Mouse (Mus musculus): ENCODE results near the gene E130114P18Rik. TPM values are rescaled to one million over a fixed set of nuclear protein-coding genes. Genes with fewer than 3 reads are reported as not detected.

E130114P18Rik gene
- polyA plus RNA-seq, 1 experiment from 2014 or later = 62.9 TPM

DNA sequence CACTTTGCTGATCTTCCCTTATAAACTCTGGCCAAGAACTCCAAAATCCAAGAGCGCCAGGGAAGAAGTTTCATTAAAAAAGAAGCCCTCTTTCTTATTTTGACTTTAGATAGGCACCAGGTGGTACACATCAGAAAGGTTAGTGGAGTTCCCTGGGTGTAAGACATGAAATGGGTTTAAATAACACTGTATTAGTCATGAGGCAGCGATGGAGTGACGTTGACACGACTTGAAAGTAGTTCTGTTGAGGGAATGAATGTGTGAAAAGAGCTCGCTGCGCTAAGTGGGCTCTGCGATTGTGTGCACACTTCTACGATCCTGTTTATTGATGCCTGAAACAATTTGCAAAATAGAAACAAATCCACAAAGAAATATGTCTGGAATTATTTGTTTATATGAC is 171.4 kb downstream of the E130114P18Rik start:
- H3K36me3 ChIP-seq (ENCODE audit: control insufficient read depth, insufficient read depth, low read length) = no peaks in the 10 kb centered on the region
- H3K27me3 ChIP-seq (replicated peaks; ENCODE audit: control insufficient read depth, insufficient read depth, low read length) = no peaks in the 10 kb centered on the region
- no peak overlapping the region for H3K4me2 ChIP-seq (ENCODE audit: low read length)
- peak overlapping the region; percentile 44; the same call in 1 of the 2 replicates for H3K27ac ChIP-seq (ENCODE audit: low read depth, low read length)
- no peak overlapping the region for H3K4me3 ChIP-seq (ENCODE audit: low read depth, low read length)
- ATAC-seq (no peak; the same call in 1 of the 2 replicates), DNase-seq (ENCODE audit: low spot score) (peak; percentile 69)
- 55% methylated on average over 8 of the region's 8 CpGs for WGBS
- H3K9me3 ChIP-seq (replicated peaks; ENCODE audit: control insufficient read depth, low read length) = no peaks in the 10 kb centered on the region
- H3K4me1 ChIP-seq (ENCODE audit: control insufficient read depth, insufficient read depth, low read length) = peaks cover 42% of the 10 kb centered on the region
- no peak overlapping the region for H3K9ac ChIP-seq (ENCODE audit: low read length)

DNA sequence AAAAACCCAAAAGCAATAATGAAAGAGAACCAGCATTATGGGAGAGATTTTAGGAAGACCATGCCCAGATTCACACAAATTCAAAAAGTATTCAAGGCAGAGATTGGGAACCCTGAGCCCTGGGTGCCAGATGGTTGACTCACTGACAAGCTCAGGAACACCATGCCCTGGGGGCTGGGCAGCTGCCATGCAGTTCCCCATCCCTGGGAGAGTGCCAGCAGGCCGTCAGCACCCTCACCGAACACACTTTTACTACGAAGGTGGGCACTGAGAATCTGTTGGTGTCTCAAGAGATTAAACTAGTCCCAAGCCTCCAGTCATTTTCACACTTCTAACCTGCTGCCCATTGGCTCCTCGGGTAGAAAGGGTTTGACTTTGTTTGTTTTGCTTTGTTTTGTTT is 175.3 kb downstream of the E130114P18Rik start:
- DNase-seq (ENCODE audit: low spot score) = peak; percentile 81
- H3K27me3 ChIP-seq (replicated peaks; ENCODE audit: control insufficient read depth, insufficient read depth, low read length) = no peaks in the 10 kb centered on the region
- 49% methylated on average over 4 of the region's 4 CpGs for WGBS
- no peak overlapping the region for H3K4me3 ChIP-seq (ENCODE audit: low read depth, low read length)
- H3K4me2 ChIP-seq (ENCODE audit: low read length) = no peak overlapping the region
- peak; percentile 70 for ATAC-seq
- H3K27ac ChIP-seq (ENCODE audit: low read depth, low read length) = 0 out of 2 replicates have a peak overlapping the region, but pooled peaks have one; percentile 15
- H3K9me3 ChIP-seq (replicated peaks; ENCODE audit: control insufficient read depth, low read length) = no peaks in the 10 kb centered on the region
- H3K9ac ChIP-seq (ENCODE audit: low read length) = no peak overlapping the region
- H3K4me1 ChIP-seq (ENCODE audit: control insufficient read depth, insufficient read depth, low read length) = peaks cover 18% of the 10 kb centered on the region
- H3K36me3 ChIP-seq (ENCODE audit: control insufficient read depth, insufficient read depth, low read length) = no peaks in the 10 kb centered on the region

DNA sequence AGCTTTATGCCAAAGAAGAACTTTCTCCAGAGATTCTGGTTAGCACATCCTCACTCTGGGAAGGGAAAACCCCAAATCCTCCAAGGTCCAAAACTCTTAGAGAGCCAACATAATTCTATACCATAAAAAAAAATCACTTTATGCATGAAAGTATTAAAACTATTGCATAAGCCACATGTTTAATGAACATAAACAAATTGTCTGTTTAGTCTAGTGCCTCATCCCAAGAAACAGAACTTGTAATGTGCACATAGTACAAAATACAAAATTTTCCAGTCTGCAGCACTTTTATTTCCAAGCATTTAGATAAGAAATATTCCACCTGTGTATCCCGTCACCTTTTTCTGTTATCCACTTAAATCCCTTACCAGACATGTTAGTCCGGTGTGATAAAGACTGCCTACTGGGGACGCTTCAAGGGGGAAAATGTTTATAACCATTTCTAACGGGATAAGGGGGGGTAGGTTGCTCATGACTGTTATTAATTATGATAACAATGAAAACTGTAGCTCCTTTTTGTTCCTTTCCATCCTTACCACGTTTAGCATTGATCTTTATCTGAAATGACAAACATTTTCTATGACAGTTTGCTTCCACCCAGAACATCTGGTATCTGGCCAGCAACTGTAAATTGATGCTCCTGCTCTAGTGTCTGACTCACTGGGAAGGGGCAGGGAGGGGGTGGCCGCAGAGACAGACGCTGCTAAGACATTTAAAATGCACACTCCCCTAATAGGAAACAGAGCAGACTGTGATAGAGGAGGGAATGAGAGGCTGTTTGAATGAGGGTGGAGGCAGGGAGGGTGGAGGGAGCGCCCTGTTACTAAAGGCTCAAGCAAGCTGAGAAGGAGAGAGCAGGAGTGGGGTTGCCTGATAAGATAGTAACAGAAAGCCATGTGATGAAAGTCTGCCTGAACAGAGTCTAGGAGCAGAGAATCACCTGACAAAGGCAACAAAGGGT is 176.7 kb downstream of the E130114P18Rik start:
- peaks cover 15% of the 10 kb centered on the region for H3K4me1 ChIP-seq (ENCODE audit: control insufficient read depth, insufficient read depth, low read length)
- peak overlapping the region; percentile 26; the same call in 1 of the 2 replicates for H3K9ac ChIP-seq (ENCODE audit: low read length)
- WGBS = 45% methylated on average over 8 of the region's 8 CpGs
- peak; percentile 71 for ATAC-seq
- H3K27ac ChIP-seq (ENCODE audit: low read depth, low read length) = peak overlapping the region; percentile 72
- no peaks in the 10 kb centered on the region for H3K9me3 ChIP-seq (replicated peaks; ENCODE audit: control insufficient read depth, low read length)
- H3K27me3 ChIP-seq (replicated peaks; ENCODE audit: control insufficient read depth, insufficient read depth, low read length) = no peaks in the 10 kb centered on the region
- DNase-seq (ENCODE audit: low spot score) = peak; percentile 39
- no peak overlapping the region for H3K4me3 ChIP-seq (ENCODE audit: low read depth, low read length)
- no peaks in the 10 kb centered on the region for H3K36me3 ChIP-seq (ENCODE audit: control insufficient read depth, insufficient read depth, low read length)
- H3K4me2 ChIP-seq (ENCODE audit: low read length) = no peak overlapping the region

DNA sequence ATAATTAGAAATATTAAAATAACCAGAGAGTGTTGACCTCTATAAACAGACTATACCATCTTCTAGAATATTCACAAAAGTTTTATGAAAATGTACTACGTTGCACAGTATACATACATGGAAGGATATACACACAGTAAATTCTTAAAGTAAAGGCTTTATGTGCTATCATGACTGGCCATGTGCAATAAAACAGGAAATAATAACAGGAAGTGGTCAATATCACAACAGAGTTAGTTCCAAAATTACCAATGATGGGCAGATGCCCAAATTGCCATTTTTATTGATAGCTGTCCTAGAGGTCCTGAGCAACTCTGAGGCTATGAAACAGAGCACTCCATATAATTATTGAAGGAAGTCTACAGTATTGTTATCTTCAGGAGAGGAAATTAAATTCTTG is 180.4 kb downstream of the E130114P18Rik start:
- H3K4me2 ChIP-seq (ENCODE audit: low read length) = no peak overlapping the region
- no peak overlapping the region for H3K4me3 ChIP-seq (ENCODE audit: low read depth, low read length)
- DNase-seq (ENCODE audit: low spot score) (no peak), ATAC-seq (no peak)
- no peaks in the 10 kb centered on the region for H3K27me3 ChIP-seq (replicated peaks; ENCODE audit: control insufficient read depth, insufficient read depth, low read length)
- H3K9me3 ChIP-seq (replicated peaks; ENCODE audit: control insufficient read depth, low read length) = no peaks in the 10 kb centered on the region
- no peaks in the 10 kb centered on the region for H3K36me3 ChIP-seq (ENCODE audit: control insufficient read depth, insufficient read depth, low read length)
- H3K9ac ChIP-seq (ENCODE audit: low read length) = no peak overlapping the region
- H3K27ac ChIP-seq (ENCODE audit: low read depth, low read length) = no peak overlapping the region
- peaks cover 15% of the 10 kb centered on the region for H3K4me1 ChIP-seq (ENCODE audit: control insufficient read depth, insufficient read depth, low read length)
- 94% methylated on average over 1 of the region's 1 CpGs for WGBS

DNA sequence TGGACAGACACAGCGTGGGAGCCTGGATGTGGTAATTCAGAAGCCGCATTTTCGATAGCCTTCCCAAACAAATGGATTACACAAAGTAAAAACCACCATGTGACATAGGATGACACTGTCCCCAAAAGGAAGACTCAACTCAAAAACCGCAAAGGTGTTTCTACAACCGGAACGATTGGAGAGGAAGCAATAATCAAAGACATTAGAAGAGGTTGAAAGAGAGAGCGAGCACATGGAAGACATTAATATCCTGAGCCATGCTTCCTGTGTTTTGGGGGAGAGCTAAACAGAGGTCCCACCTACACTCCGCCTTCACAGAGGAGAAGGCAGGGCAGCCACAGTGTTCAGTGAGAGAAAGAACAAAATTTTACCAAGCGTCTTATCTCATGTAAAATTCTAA is 181.5 kb downstream of the E130114P18Rik start:
- Histone ChIP-seq H3K4me2 (ENCODE audit: low read length) (no peak overlapping the region), H3K9ac (ENCODE audit: low read length) (no peak overlapping the region), H3K4me1 (ENCODE audit: control insufficient read depth, insufficient read depth, low read length) (peaks cover 7% of the 10 kb centered on the region), H3K9me3 (replicated peaks; ENCODE audit: control insufficient read depth, low read length) (no peaks in the 10 kb centered on the region), H3K27ac (ENCODE audit: low read depth, low read length) (no peak overlapping the region), H3K27me3 (replicated peaks; ENCODE audit: control insufficient read depth, insufficient read depth, low read length) (no peaks in the 10 kb centered on the region), H3K36me3 (ENCODE audit: control insufficient read depth, insufficient read depth, low read length) (no peaks in the 10 kb centered on the region), H3K4me3 (ENCODE audit: low read depth, low read length) (no peak overlapping the region)
- ATAC-seq (no peak), DNase-seq (ENCODE audit: low spot score) (no peak)
- 93% methylated on average over 9 of the region's 9 CpGs for WGBS

DNA sequence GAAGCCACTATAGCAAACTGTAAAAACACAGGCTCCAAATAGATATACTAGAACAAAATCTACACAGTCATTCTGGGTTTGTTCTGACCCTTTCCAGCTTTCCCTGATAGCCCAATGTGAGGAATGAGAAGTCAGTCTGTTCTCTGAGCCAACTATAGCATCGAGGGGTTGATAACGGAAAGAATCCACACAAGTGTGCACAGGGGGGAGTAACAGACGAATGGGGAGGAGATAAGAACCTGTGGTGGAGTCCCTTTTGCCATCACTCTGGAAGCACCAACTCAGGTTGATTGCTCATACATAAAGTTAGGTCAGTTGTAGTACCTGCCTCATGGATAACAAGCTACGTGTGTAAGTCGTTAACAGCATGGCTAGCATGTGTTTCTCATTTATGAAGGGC is 184.0 kb downstream of the E130114P18Rik start:
- Histone ChIP-seq H3K4me2 (ENCODE audit: low read length) (no peak overlapping the region), H3K36me3 (ENCODE audit: control insufficient read depth, insufficient read depth, low read length) (no peaks in the 10 kb centered on the region), H3K4me1 (ENCODE audit: control insufficient read depth, insufficient read depth, low read length) (no peaks in the 10 kb centered on the region), H3K27ac (ENCODE audit: low read depth, low read length) (no peak overlapping the region), H3K4me3 (ENCODE audit: low read depth, low read length) (no peak overlapping the region), H3K9me3 (replicated peaks; ENCODE audit: control insufficient read depth, low read length) (no peaks in the 10 kb centered on the region), H3K9ac (ENCODE audit: low read length) (no peak overlapping the region), H3K27me3 (replicated peaks; ENCODE audit: control insufficient read depth, insufficient read depth, low read length) (no peaks in the 10 kb centered on the region)
- ATAC-seq = no peak
- 86% methylated on average over 5 of the region's 5 CpGs for WGBS
- no peak for DNase-seq (ENCODE audit: low spot score)

DNA sequence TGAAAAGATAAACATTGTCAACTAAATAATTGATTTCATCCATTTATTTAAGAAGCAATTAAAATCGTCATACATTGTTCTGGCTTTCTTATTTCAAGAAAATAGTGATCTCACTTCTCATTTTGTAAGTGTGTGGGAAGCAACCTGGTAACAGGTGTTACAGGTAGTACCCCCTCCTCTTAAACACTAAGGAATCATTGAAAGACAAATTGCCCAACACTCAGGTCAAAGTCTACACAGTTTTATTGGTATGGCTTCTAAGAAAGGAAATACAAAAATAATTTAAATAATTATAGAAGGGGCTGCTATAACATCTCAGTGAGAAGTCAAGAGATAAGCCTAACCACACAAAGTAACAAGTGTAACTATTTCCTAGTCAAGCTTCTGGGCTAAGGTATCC is 188.1 kb downstream of the E130114P18Rik start:
- Histone ChIP-seq H3K36me3 (ENCODE audit: control insufficient read depth, insufficient read depth, low read length) (no peaks in the 10 kb centered on the region), H3K4me2 (ENCODE audit: low read length) (no peak overlapping the region), H3K4me3 (ENCODE audit: low read depth, low read length) (no peak overlapping the region), H3K27ac (ENCODE audit: low read depth, low read length) (no peak overlapping the region), H3K4me1 (ENCODE audit: control insufficient read depth, insufficient read depth, low read length) (peaks cover 7% of the 10 kb centered on the region; the same call in 1 of the 2 replicates), H3K9me3 (replicated peaks; ENCODE audit: control insufficient read depth, low read length) (no peaks in the 10 kb centered on the region), H3K9ac (ENCODE audit: low read length) (no peak overlapping the region), H3K27me3 (replicated peaks; ENCODE audit: control insufficient read depth, insufficient read depth, low read length) (no peaks in the 10 kb centered on the region)
- ATAC-seq (no peak), DNase-seq (ENCODE audit: low spot score) (no peak)
- WGBS = 88% methylated on average over 1 of the region's 1 CpGs

DNA sequence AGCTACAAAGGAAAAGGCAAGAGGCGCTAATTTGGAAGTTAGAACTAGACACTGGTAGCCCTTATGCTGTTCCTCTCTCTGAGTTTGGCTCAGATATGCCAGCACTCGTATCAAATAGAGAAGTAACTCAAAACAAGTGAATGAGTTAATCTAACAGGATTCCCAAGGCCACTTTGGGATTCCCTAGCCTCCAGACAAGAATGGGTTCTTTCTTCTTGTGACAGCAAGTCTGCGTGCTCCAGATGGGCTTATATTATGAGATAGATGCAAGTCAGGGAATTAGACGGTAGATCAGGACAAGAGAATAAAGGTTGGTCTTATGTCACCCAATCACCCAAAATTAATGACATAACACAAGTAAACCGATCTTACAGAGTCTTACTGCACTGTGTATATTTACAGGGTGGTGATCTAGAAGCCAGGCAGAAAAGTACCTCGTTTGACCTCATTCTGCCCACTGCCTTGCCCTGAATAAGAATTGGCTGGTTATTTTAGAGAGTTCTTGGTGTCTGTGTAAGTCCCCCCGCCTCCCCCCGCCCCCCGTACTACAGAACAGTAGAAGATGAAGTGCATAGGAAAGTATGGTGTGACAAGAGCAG is 190.4 kb downstream of the E130114P18Rik start:
- WGBS = 51% methylated on average over 9 of the region's 9 CpGs
- Histone ChIP-seq H3K4me3 (ENCODE audit: low read depth, low read length) (no peak overlapping the region), H3K36me3 (ENCODE audit: control insufficient read depth, insufficient read depth, low read length) (no peaks in the 10 kb centered on the region), H3K27me3 (replicated peaks; ENCODE audit: control insufficient read depth, insufficient read depth, low read length) (no peaks in the 10 kb centered on the region), H3K9me3 (replicated peaks; ENCODE audit: control insufficient read depth, low read length) (no peaks in the 10 kb centered on the region), H3K4me1 (ENCODE audit: control insufficient read depth, insufficient read depth, low read length) (peaks cover 7% of the 10 kb centered on the region; the same call in 1 of the 2 replicates), H3K27ac (ENCODE audit: low read depth, low read length) (peak overlapping the region; percentile 40; the same call in 1 of the 2 replicates), H3K9ac (ENCODE audit: low read length) (no peak overlapping the region), H3K4me2 (ENCODE audit: low read length) (no peak overlapping the region)
- ATAC-seq (no peak; the same call in 1 of the 2 replicates), DNase-seq (ENCODE audit: low spot score) (peak; percentile 53)
